Mouse (Mus musculus) intestine, embryonic 15.5 days (tissue): Measurements from ENCODE around the gene Siah1b. TPM values are rescaled to one million over a fixed set of nuclear protein-coding genes. Genes with fewer than 3 reads are reported as not detected.

Source experiments
- ATAC-seq: fragments of 200-750 bp; cut with Nextera tagmentation; 2 replicates; pipeline ENCODE4 v1.8.0; 2017; ENCODE audit warnings: moderate TSS enrichment, moderate library complexity
- H3K27ac ChIP-seq: fragments of 300-500 bp; sonication (generic); 2 replicates; pipeline ENCODE4 v1.5.1; 2015; ENCODE audit warnings: mild to moderate bottlenecking, inconsistent platforms
- H3K27me3 ChIP-seq: fragments of 300-500 bp; sonication (generic); replicated peaks from 2 replicates; pipeline ENCODE4 v1.6.1; 2015; ENCODE audit warnings: inconsistent platforms
- H3K36me3 ChIP-seq: fragments of 300-500 bp; sonication (generic); 2 replicates; pipeline ENCODE4 v1.6.1; 2015; ENCODE audit warnings: inconsistent platforms
- H3K4me1 ChIP-seq: fragments of 300-500 bp; sonication (generic); replicated peaks from 2 replicates; pipeline ENCODE4 v1.6.1; 2015; ENCODE audit warnings: inconsistent platforms
- H3K4me2 ChIP-seq: fragments of 300-500 bp; sonication (generic); replicated peaks from 2 replicates; pipeline ENCODE4 v1.6.1; 2015; ENCODE audit warnings: mild to moderate bottlenecking, inconsistent platforms
- H3K4me3 ChIP-seq: fragments of 300-500 bp; sonication (generic); replicated peaks from 2 replicates; pipeline ENCODE4 v1.5.1; 2015; ENCODE audit warnings: inconsistent platforms
- H3K9ac ChIP-seq: fragments of 300-500 bp; sonication (generic); 2 replicates; pipeline ENCODE4 v1.6.1; 2015; ENCODE audit warnings: inconsistent platforms
- H3K9me3 ChIP-seq: fragments of 300-500 bp; sonication (generic); 2 replicates; pipeline ENCODE4 v1.6.1; 2016; ENCODE audit warnings: inconsistent platforms
- WGBS: fragments of 180-500 bp; shearing (Covaris S2); methylation state at CpG from one replicate; pipeline ENCODE4 v1.1.7; 2015; 5-methylcytosine and 5-hydroxymethylcytosine counted together
- polyA plus RNA-seq: library from polyadenylated mRNA; unstranded; fragments of >200 nt; fragmentation: Nextera tagmentation; extraction: Ambion mirVana; gene quantifications from 2 replicates; pipeline ENCODE4 v1.2.1, GENCODE M21; 2015

Siah1b gene
- polyA plus RNA-seq, 1 experiment from 2014 or later, result 25.6 TPM

- ATAC-seq, result no peak
- no peaks in the 10 kb centered on the region for H3K9me3 ChIP-seq
- no peaks in the 10 kb centered on the region for H3K36me3 ChIP-seq
- H3K4me3 ChIP-seq, result no peak overlapping the region
- WGBS, result 88% methylated on average over 9 of the region's 9 CpGs
- H3K4me2 ChIP-seq, result no peak overlapping the region
- no peaks in the 10 kb centered on the region for H3K27me3 ChIP-seq
- no peaks in the 10 kb centered on the region for H3K4me1 ChIP-seq
- no peak overlapping the region for H3K27ac ChIP-seq
- H3K9ac ChIP-seq, result no peak overlapping the region
Observed at GRCm38 (mm10) chrX:164082030-164082429, 5.7 kb upstream of the Siah1b start.

DNA sequence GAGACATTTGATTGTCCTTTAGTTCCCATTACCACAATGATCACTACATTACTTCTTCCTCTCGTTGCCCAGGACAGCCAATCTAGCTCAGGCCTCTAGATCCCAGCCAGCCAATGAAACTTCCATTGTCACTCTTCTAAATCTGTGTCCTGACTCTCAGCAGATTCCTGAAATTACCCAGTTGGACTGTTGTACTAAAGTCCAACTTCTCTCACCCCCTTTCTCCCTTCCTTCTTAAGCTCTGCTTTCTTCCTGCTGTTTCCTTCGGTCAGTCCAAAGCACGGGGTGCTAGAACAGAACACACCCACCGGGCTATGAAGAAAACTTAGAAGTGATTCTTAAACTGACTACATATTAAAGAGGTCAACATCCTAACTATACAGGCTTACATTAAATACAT, 7.3 kb downstream of the Siah1b start:
- no peak overlapping the region for H3K4me3 ChIP-seq
- no peak for ATAC-seq
- H3K9ac ChIP-seq, result no peak overlapping the region
- no peak overlapping the region for H3K27ac ChIP-seq
- H3K27me3 ChIP-seq, result no peaks in the 10 kb centered on the region
- 80% methylated on average over 4 of the region's 4 CpGs for WGBS
- no peak overlapping the region for H3K4me2 ChIP-seq
- H3K4me1 ChIP-seq, result no peaks in the 10 kb centered on the region
- no peaks in the 10 kb centered on the region for H3K9me3 ChIP-seq
- H3K36me3 ChIP-seq, result no peaks in the 10 kb centered on the region

GRCm38 (mm10) chrX:164066185-164066584, 10.1 kb downstream of the Siah1b start:
- Histone ChIP-seq H3K4me1 (no peaks in the 10 kb centered on the region), H3K27me3 (no peaks in the 10 kb centered on the region), H3K4me2 (no peak overlapping the region), H3K9me3 (no peaks in the 10 kb centered on the region), H3K4me3 (no peak overlapping the region), H3K27ac (no peak overlapping the region), H3K9ac (no peak overlapping the region), H3K36me3 (no peaks in the 10 kb centered on the region)
- ATAC-seq, result peak; percentile 65
- WGBS, result 9% methylated on average over 2 of the region's 2 CpGs

- Histone ChIP-seq H3K36me3 (no peaks in the 10 kb centered on the region), H3K27ac (no peak overlapping the region), H3K9ac (no peak overlapping the region), H3K4me3 (no peak overlapping the region), H3K4me1 (no peaks in the 10 kb centered on the region), H3K4me2 (no peak overlapping the region), H3K9me3 (no peaks in the 10 kb centered on the region), H3K27me3 (0 out of 2 replicates have a peak, but pooled peaks cover 3% of the 10 kb centered on the region)
- WGBS, result 66% methylated on average over 4 of the region's 4 CpGs
- ATAC-seq, result no peak
Observed at GRCm38 (mm10) chrX:164059070-164059469, 17.2 kb downstream of the Siah1b start.

GRCm38 (mm10) chrX:164058523-164058922, 17.8 kb downstream of the Siah1b start:
- no peak overlapping the region for H3K9ac ChIP-seq
- 0 out of 2 replicates have a peak, but pooled peaks cover 3% of the 10 kb centered on the region for H3K27me3 ChIP-seq
- no peak overlapping the region for H3K27ac ChIP-seq
- H3K4me1 ChIP-seq, result no peaks in the 10 kb centered on the region
- 85% methylated on average over 3 of the region's 3 CpGs for WGBS
- H3K4me2 ChIP-seq, result no peak overlapping the region
- no peak overlapping the region for H3K4me3 ChIP-seq
- H3K9me3 ChIP-seq, result no peaks in the 10 kb centered on the region
- no peak for ATAC-seq
- H3K36me3 ChIP-seq, result no peaks in the 10 kb centered on the region

DNA sequence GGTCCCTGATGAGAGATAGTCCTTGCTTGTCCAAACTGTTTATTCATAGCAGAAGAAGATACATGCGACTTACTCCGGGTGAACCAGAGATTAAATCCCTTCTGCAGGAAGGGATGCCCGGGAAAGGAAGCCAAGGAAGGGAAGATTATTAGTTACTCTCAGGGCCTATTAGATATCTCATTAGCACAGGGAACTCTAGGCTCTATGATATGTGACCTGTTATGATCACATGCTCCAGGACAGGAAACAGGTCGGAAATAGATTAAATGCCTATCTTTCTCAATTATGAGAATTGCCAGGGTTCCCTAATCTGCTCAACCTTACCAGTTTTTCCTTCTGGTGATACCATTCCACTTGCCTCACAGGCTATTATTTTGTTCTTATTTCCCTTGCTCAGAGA, 20.6 kb downstream of the Siah1b start:
- no peak for ATAC-seq
- H3K4me1 ChIP-seq, result no peaks in the 10 kb centered on the region
- no peak overlapping the region for H3K9ac ChIP-seq
- no peak overlapping the region for H3K4me3 ChIP-seq
- H3K27ac ChIP-seq, result no peak overlapping the region
- H3K36me3 ChIP-seq, result no peaks in the 10 kb centered on the region
- no peak overlapping the region for H3K4me2 ChIP-seq
- 0 out of 2 replicates have a peak, but pooled peaks cover 2% of the 10 kb centered on the region for H3K27me3 ChIP-seq
- 68% methylated on average over 4 of the region's 4 CpGs for WGBS
- H3K9me3 ChIP-seq, result no peaks in the 10 kb centered on the region

- H3K4me2 ChIP-seq, result no peak overlapping the region
- no peaks in the 10 kb centered on the region for H3K9me3 ChIP-seq
- H3K36me3 ChIP-seq, result no peaks in the 10 kb centered on the region
- no peak overlapping the region for H3K27ac ChIP-seq
- peaks cover 3% of the 10 kb centered on the region; the same call in 1 of the 2 replicates for H3K27me3 ChIP-seq
- H3K4me3 ChIP-seq, result no peak overlapping the region
- no peak for ATAC-seq
- no peaks in the 10 kb centered on the region for H3K4me1 ChIP-seq
- no peak overlapping the region for H3K9ac ChIP-seq
- 64% methylated on average over 2 of the region's 2 CpGs for WGBS
Observed at GRCm38 (mm10) chrX:164046736-164047135, 29.6 kb downstream of the Siah1b start.

- Histone ChIP-seq H3K27ac (no peak overlapping the region), H3K9ac (no peak overlapping the region), H3K4me2 (no peak overlapping the region), H3K4me3 (no peak overlapping the region), H3K9me3 (no peaks in the 10 kb centered on the region), H3K27me3 (peaks cover 3% of the 10 kb centered on the region; the same call in 1 of the 2 replicates), H3K36me3 (no peaks in the 10 kb centered on the region), H3K4me1 (no peaks in the 10 kb centered on the region)
- no peak for ATAC-seq
- 64% methylated on average over 13 of the region's 13 CpGs for WGBS
Observed at GRCm38 (mm10) chrX:164042069-164042468, 34.2 kb downstream of the Siah1b start.

GRCm38 (mm10) chrX:164038882-164039281, 37.4 kb downstream of the Siah1b start:
- ATAC-seq, result no peak
- Histone ChIP-seq H3K4me3 (no peak overlapping the region), H3K27me3 (peaks cover 3% of the 10 kb centered on the region; the same call in 1 of the 2 replicates), H3K4me1 (no peaks in the 10 kb centered on the region), H3K27ac (no peak overlapping the region), H3K36me3 (no peaks in the 10 kb centered on the region), H3K4me2 (no peak overlapping the region), H3K9me3 (no peaks in the 10 kb centered on the region), H3K9ac (no peak overlapping the region)
- WGBS, result 59% methylated on average over 2 of the region's 2 CpGs

GRCm38 (mm10) chrX:164035931-164036330, 40.4 kb downstream of the Siah1b start:
- H3K36me3 ChIP-seq, result no peaks in the 10 kb centered on the region
- no peaks in the 10 kb centered on the region for H3K9me3 ChIP-seq
- H3K27ac ChIP-seq, result no peak overlapping the region
- WGBS, result 83% methylated on average over 7 of the region's 7 CpGs
- no peak overlapping the region for H3K9ac ChIP-seq
- no peak overlapping the region for H3K4me3 ChIP-seq
- no peak for ATAC-seq
- H3K4me2 ChIP-seq, result no peak overlapping the region
- no peaks in the 10 kb centered on the region for H3K27me3 ChIP-seq
- no peaks in the 10 kb centered on the region for H3K4me1 ChIP-seq

- Histone ChIP-seq H3K9ac (no peak overlapping the region), H3K4me2 (no peak overlapping the region), H3K27me3 (no peaks in the 10 kb centered on the region), H3K4me1 (no peaks in the 10 kb centered on the region), H3K9me3 (no peaks in the 10 kb centered on the region), H3K4me3 (no peak overlapping the region), H3K27ac (no peak overlapping the region), H3K36me3 (no peaks in the 10 kb centered on the region)
- no peak for ATAC-seq
- WGBS, result 87% methylated on average over 2 of the region's 2 CpGs
Observed at GRCm38 (mm10) chrX:164035401-164035800, 40.9 kb downstream of the Siah1b start.

GRCm38 (mm10) chrX:164032526-164032925, 43.8 kb downstream of the Siah1b start:
- no peaks in the 10 kb centered on the region for H3K4me1 ChIP-seq
- ATAC-seq, result no peak
- no peak overlapping the region for H3K9ac ChIP-seq
- H3K27me3 ChIP-seq, result no peaks in the 10 kb centered on the region
- 87% methylated on average over 7 of the region's 7 CpGs for WGBS
- no peak overlapping the region for H3K27ac ChIP-seq
- no peak overlapping the region for H3K4me3 ChIP-seq
- H3K36me3 ChIP-seq, result no peaks in the 10 kb centered on the region
- H3K4me2 ChIP-seq, result no peak overlapping the region
- H3K9me3 ChIP-seq, result no peaks in the 10 kb centered on the region

DNA sequence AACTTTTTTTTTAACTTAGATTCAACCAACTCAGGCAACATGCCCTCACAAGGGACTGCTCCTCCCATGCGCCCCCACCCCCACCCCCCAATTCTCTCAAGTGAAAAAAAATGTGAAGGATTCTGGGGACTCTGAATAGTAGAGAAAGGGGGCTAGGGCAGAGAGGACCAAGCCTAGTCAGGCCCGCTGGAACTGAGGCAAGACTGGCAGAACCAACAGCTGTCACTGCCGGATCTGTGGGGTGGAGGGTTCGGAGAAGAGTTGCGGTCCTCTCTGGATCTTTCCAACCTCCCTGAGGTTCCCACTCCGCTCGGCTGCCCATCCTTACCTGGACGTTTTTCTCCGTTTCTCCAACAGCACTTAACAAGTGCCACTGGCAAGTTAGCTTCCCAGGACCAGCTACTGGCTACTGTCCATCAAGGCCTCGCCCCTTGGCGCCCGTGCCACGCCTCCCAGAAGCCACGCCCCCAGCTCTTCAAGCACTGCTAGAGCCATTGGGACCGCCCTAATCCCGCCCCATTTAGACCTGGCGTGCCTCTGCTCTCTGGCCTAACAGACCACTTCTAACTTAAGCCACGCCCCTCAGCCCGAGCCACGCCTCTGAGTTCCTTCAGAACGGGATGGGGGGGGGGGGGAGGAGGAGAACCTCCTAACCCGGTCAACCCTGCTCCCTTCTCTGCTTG, 48.5 kb downstream of the Siah1b start, which contains the start of gene Car5b:
Gene Car5b (minus strand): TSS at position 391 of the 683 bp plus-strand sequence.
- Histone ChIP-seq H3K4me3 (peak within 1 kb of the TSS; percentile 35), H3K4me1 (no peaks in the 10 kb centered on the region), H3K4me2 (peak within 1 kb of the TSS; percentile 58), H3K9ac (no peak within 1 kb of the TSS), H3K36me3 (no peaks in the 10 kb centered on the region), H3K27me3 (no peaks in the 10 kb centered on the region), H3K9me3 (no peaks in the 10 kb centered on the region), H3K27ac (no peak within 1 kb of the TSS)
- WGBS, result 10% methylated on average over 22 of the region's 22 CpGs
- ATAC-seq, result peak; percentile 99
